Mouse (Mus musculus) testis, adult 2 months (tissue): ENCODE results near the gene Armc5. TPM values are rescaled to one million over a fixed set of nuclear protein-coding genes. Genes with fewer than 3 reads are reported as not detected.

Source experiments
- H3K27ac ChIP-seq: fragments of 200-500 bp; 2 replicates; pipeline ENCODE4 v1.5.1; 2012; ENCODE audit warnings: low read depth, low read length; ENCODE audit not compliant: control insufficient read depth, insufficient read depth
- H3K27me3 ChIP-seq: fragments of 200-500 bp; 2 replicates; pipeline ENCODE4 v1.6.1; 2012; ENCODE audit warnings: mild to moderate bottlenecking, low read length, moderate library complexity; ENCODE audit not compliant: control insufficient read depth, insufficient read depth
- H3K36me3 ChIP-seq: fragments of 200-500 bp; 2 replicates; pipeline ENCODE4 v1.6.1; 2012; ENCODE audit warnings: mild to moderate bottlenecking, low read length; ENCODE audit not compliant: control insufficient read depth, insufficient read depth
- H3K4me1 ChIP-seq: fragments of 200-500 bp; 2 replicates; pipeline ENCODE4 v1.6.1; 2012; ENCODE audit warnings: low read length; ENCODE audit not compliant: control insufficient read depth, insufficient read depth
- H3K4me3 ChIP-seq: fragments of 200-500 bp; 2 replicates; pipeline ENCODE4 v1.5.1; 2012; ENCODE audit warnings: low read depth, mild to moderate bottlenecking, low read length, moderate library complexity, mixed read lengths; ENCODE audit not compliant: control insufficient read depth
- CTCF ChIP-seq: fragments of 200-500 bp; IDR thresholded peaks from 2 replicates; pipeline ENCODE4 v1.5.1; 2012; ENCODE audit warnings: low read depth, mild to moderate bottlenecking, inconsistent platforms, low read length, moderate library complexity; ENCODE audit not compliant: control insufficient read depth, insufficient read depth, insufficient replicate concordance
- POLR2A ChIP-seq: fragments of 200-500 bp; IDR thresholded peaks from 2 replicates; pipeline ENCODE4 v1.6.1; 2012; ENCODE audit warnings: low read depth, mild to moderate bottlenecking, inconsistent platforms, low read length, moderate library complexity; ENCODE audit not compliant: control insufficient read depth
- polyA plus RNA-seq: library from polyadenylated mRNA; depleted of rRNA; stranded (reverse); fragments of >200 nt; gene quantifications from 2 replicates; pipeline ENCODE4 v1.2.3, GENCODE M21; 2012

The Armc5 gene
- polyA plus RNA-seq, 1 experiment = 11.4 TPM

- Histone ChIP-seq H3K27ac (no peak overlapping the region), H3K36me3 (no peaks in the 10 kb centered on the region), H3K4me3 (no peak overlapping the region), H3K27me3 (no peaks in the 10 kb centered on the region), H3K4me1 (0 out of 2 replicates have a peak, but pooled peaks cover 2% of the 10 kb centered on the region)
- TF ChIP-seq CTCF = no peak
- no peak for TF ChIP-seq POLR2A
Observed at GRCm38 (mm10) chr7:128256783-128257334, 19.7 kb downstream of the Armc5 start.

- no peaks in the 10 kb centered on the region for H3K36me3 ChIP-seq
- no peaks in the 10 kb centered on the region for H3K27me3 ChIP-seq
- no peak for TF ChIP-seq POLR2A
- no peak for TF ChIP-seq CTCF
- H3K4me1 ChIP-seq = peaks cover 3% of the 10 kb centered on the region
- H3K27ac ChIP-seq = no peak within 1 kb of the TSS
- H3K4me3 ChIP-seq = no peak within 1 kb of the TSS
Observed at GRCm38 (mm10) chr7:128265411-128265810, 28.3 kb downstream of the Armc5 start, which contains the start of gene Slc5a2. TSS of gene Slc5a2 (plus strand) at chr7:128265657.

GRCm38 (mm10) chr7:128266056-128266455 is 28.9 kb downstream of the Armc5 start:
- H3K36me3 ChIP-seq = no peaks in the 10 kb centered on the region
- H3K27me3 ChIP-seq = no peaks in the 10 kb centered on the region
- H3K27ac ChIP-seq = no peak overlapping the region
- H3K4me1 ChIP-seq = peaks cover 9% of the 10 kb centered on the region
- H3K4me3 ChIP-seq = no peak overlapping the region
- TF ChIP-seq POLR2A (no peak), CTCF (no peak)

- Histone ChIP-seq H3K4me1 (peaks cover 9% of the 10 kb centered on the region), H3K4me3 (no peak overlapping the region), H3K27me3 (no peaks in the 10 kb centered on the region), H3K27ac (no peak overlapping the region), H3K36me3 (no peaks in the 10 kb centered on the region)
- no peak for TF ChIP-seq POLR2A
- no peak for TF ChIP-seq CTCF
Observed at GRCm38 (mm10) chr7:128267391-128267790, 30.2 kb downstream of the Armc5 start.

DNA sequence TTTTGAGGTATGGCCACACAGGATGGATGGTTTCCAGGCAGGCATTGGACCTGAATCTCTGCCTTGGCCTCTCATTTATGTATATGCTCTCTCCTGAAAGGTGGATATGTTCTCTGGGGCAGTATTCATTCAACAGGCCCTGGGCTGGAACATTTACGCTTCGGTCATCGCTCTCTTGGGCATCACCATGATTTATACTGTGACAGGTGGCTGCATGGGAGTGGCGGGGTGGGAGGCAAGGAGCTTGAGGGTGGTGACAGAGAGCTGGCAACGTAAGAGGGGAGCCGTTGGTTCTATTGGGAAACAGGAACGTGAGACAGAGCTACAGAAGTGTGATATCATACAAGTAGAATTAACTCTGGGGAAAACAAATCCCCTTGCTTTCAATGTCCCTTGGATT is 30.7 kb downstream of the Armc5 start:
- H3K36me3 ChIP-seq = no peaks in the 10 kb centered on the region
- peaks cover 9% of the 10 kb centered on the region for H3K4me1 ChIP-seq
- TF ChIP-seq POLR2A (no peak), CTCF (no peak)
- H3K4me3 ChIP-seq = no peak overlapping the region
- no peaks in the 10 kb centered on the region for H3K27me3 ChIP-seq
- no peak overlapping the region for H3K27ac ChIP-seq

DNA sequence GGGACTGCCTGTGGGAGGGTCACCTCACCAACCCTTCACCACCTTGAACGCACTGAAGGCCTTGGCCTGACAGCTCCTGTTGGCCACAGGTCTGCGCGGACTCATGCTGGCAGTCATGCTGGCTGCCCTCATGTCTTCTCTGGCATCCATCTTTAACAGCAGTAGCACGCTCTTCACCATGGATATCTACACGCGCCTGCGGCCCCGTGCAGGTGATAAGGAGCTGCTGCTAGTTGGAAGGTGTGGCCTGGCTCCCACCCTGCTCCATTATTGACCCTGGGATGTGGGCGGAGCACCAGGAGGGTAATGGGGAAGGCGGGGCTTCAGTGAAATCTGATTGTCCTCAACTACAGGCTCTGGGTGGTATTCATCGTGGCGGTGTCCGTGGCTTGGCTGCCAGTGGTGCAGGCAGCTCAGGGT is 33.3 kb downstream of the Armc5 start:
- Histone ChIP-seq H3K4me1 (peaks cover 9% of the 10 kb centered on the region), H3K4me3 (peak overlapping the region; percentile 43), H3K27ac (no peak overlapping the region), H3K27me3 (no peaks in the 10 kb centered on the region), H3K36me3 (no peaks in the 10 kb centered on the region)
- TF ChIP-seq POLR2A (no peak), CTCF (no peak)

DNA sequence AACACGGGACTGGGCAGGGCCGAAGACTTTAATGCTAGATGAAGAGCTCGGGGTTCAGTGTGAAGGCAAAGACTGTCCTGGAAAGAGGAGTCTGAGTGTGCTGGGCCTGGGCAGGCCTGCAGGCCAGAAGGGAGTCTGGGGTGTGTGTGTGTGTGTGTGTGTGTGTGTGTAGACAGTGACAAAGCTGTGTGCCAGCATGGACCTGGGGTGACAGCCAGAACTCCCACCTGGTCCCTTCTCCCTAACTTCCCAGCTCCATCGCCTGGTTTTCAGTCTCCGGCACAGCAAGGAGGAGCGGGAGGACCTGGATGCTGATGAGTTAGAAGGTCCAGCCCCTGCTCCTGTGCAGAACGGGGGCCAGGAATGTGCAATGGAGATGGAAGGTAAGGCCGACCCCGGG is 34.4 kb downstream of the Armc5 start:
- H3K36me3 ChIP-seq = no peaks in the 10 kb centered on the region

More for the DNA sequence above, 34.4 kb downstream of the Armc5 start:
- H3K4me3 ChIP-seq = no peak overlapping the region
- H3K27ac ChIP-seq = no peak overlapping the region
- peaks cover 9% of the 10 kb centered on the region for H3K4me1 ChIP-seq
- H3K27me3 ChIP-seq = no peaks in the 10 kb centered on the region
- TF ChIP-seq POLR2A (no peak), CTCF (no peak)
